Mouse (Mus musculus): ENCODE results near the gene Esr1. TPM values are rescaled to one million over a fixed set of nuclear protein-coding genes. Genes with fewer than 3 reads are reported as not detected.

Esr1 gene
- polyA plus RNA-seq (2015; fragmentation: Nextera tagmentation; extraction: Ambion mirVana): 0.24 and 0.26 TPM in 2 replicates

- no peaks in the 10 kb centered on the region for H3K36me3 ChIP-seq (ENCODE audit: insufficient read depth, low read length)
- WGBS: 28% methylated on average over 13 of the region's 13 CpGs
- H3K9me3 ChIP-seq (ENCODE audit: low read length): no peaks in the 10 kb centered on the region
- no peak for ATAC-seq
- TF ChIP-seq CTCF (IDR thresholded peaks at IDR 0.05) (peak; percentile 26; the same call in 1 of the 2 replicates), EP300 (IDR thresholded peaks at IDR 0.05) (no peak)
- no peak within 1 kb of the TSS for H3K27ac ChIP-seq (ENCODE audit: low read length)
- H3K27me3 ChIP-seq (replicated peaks; ENCODE audit: insufficient read depth, low read length): no peaks in the 10 kb centered on the region
- peak within 1 kb of the TSS; percentile 49 for H3K4me2 ChIP-seq (replicated peaks; ENCODE audit: low read depth, low read length)
- peak within 1 kb of the TSS; percentile 18 for H3K4me3 ChIP-seq (ENCODE audit: low read depth, low read length)
- DNase-seq (ENCODE audit: low spot score): peak; percentile 21
- no peak within 1 kb of the TSS for H3K9ac ChIP-seq (replicated peaks; ENCODE audit: low read depth)
- H3K4me1 ChIP-seq (ENCODE audit: insufficient read depth, low read depth, low read length): no peaks in the 10 kb centered on the region
These were observed at the start of gene Esr1 for GRCm38 (mm10) chr10:4611386-4612155. TSS of gene Esr1 (plus strand) at chr10:4611593.

GRCm38 (mm10) chr10:4565148-4565547 lies 46.2 kb upstream of the Esr1 start:
- no peaks in the 10 kb centered on the region for H3K36me3 ChIP-seq (ENCODE audit: insufficient read depth, low read length)
- no peak overlapping the region for H3K9ac ChIP-seq (replicated peaks; ENCODE audit: low read depth)
- WGBS: 86% methylated on average over 1 of the region's 1 CpGs
- ATAC-seq (no peak), DNase-seq (ENCODE audit: low spot score) (no peak)
- H3K4me1 ChIP-seq (ENCODE audit: insufficient read depth, low read depth, low read length): no peaks in the 10 kb centered on the region
- H3K9me3 ChIP-seq (ENCODE audit: low read length): no peaks in the 10 kb centered on the region
- no peak overlapping the region for H3K4me2 ChIP-seq (replicated peaks; ENCODE audit: low read depth, low read length)
- H3K27ac ChIP-seq (ENCODE audit: low read length): no peak overlapping the region
- no peak overlapping the region for H3K4me3 ChIP-seq (ENCODE audit: low read depth, low read length)
- TF ChIP-seq EP300 (IDR thresholded peaks at IDR 0.05) (no peak), CTCF (IDR thresholded peaks at IDR 0.05) (no peak)
- H3K27me3 ChIP-seq (replicated peaks; ENCODE audit: insufficient read depth, low read length): no peaks in the 10 kb centered on the region

GRCm38 (mm10) chr10:4570778-4571177 lies 40.6 kb upstream of the Esr1 start:
- ATAC-seq: no peak
- no peak overlapping the region for H3K4me2 ChIP-seq (replicated peaks; ENCODE audit: low read depth, low read length)
- H3K9ac ChIP-seq (replicated peaks; ENCODE audit: low read depth): no peak overlapping the region
- TF ChIP-seq CTCF (IDR thresholded peaks at IDR 0.05) (no peak), EP300 (IDR thresholded peaks at IDR 0.05) (no peak)
- H3K4me3 ChIP-seq (ENCODE audit: low read depth, low read length): no peak overlapping the region
- no peaks in the 10 kb centered on the region for H3K4me1 ChIP-seq (ENCODE audit: insufficient read depth, low read depth, low read length)
- WGBS: 91% methylated on average over 4 of the region's 4 CpGs
- H3K27me3 ChIP-seq (replicated peaks; ENCODE audit: insufficient read depth, low read length): no peaks in the 10 kb centered on the region
- H3K36me3 ChIP-seq (ENCODE audit: insufficient read depth, low read length): no peaks in the 10 kb centered on the region
- no peaks in the 10 kb centered on the region for H3K9me3 ChIP-seq (ENCODE audit: low read length)
- DNase-seq (ENCODE audit: low spot score): no peak
- no peak overlapping the region for H3K27ac ChIP-seq (ENCODE audit: low read length)

GRCm38 (mm10) chr10:4571304-4571703 lies 40.1 kb upstream of the Esr1 start:
- H3K4me2 ChIP-seq (replicated peaks; ENCODE audit: low read depth, low read length): no peak overlapping the region
- 76% methylated on average over 4 of the region's 4 CpGs for WGBS
- no peak for DNase-seq (ENCODE audit: low spot score)
- H3K36me3 ChIP-seq (ENCODE audit: insufficient read depth, low read length): no peaks in the 10 kb centered on the region
- H3K4me3 ChIP-seq (ENCODE audit: low read depth, low read length): no peak overlapping the region
- H3K9ac ChIP-seq (replicated peaks; ENCODE audit: low read depth): no peak overlapping the region
- no peak for ATAC-seq
- no peak overlapping the region for H3K27ac ChIP-seq (ENCODE audit: low read length)
- H3K9me3 ChIP-seq (ENCODE audit: low read length): no peaks in the 10 kb centered on the region
- no peaks in the 10 kb centered on the region for H3K27me3 ChIP-seq (replicated peaks; ENCODE audit: insufficient read depth, low read length)
- H3K4me1 ChIP-seq (ENCODE audit: insufficient read depth, low read depth, low read length): no peaks in the 10 kb centered on the region
- TF ChIP-seq CTCF (IDR thresholded peaks at IDR 0.05): no peak
- TF ChIP-seq EP300 (IDR thresholded peaks at IDR 0.05): no peak

GRCm38 (mm10) chr10:4581905-4582304 lies 29.5 kb upstream of the Esr1 start:
- Histone ChIP-seq H3K36me3 (ENCODE audit: insufficient read depth, low read length) (no peaks in the 10 kb centered on the region), H3K4me3 (ENCODE audit: low read depth, low read length) (no peak overlapping the region), H3K27me3 (replicated peaks; ENCODE audit: insufficient read depth, low read length) (no peaks in the 10 kb centered on the region), H3K27ac (ENCODE audit: low read length) (no peak overlapping the region), H3K9ac (replicated peaks; ENCODE audit: low read depth) (no peak overlapping the region), H3K4me1 (ENCODE audit: insufficient read depth, low read depth, low read length) (no peaks in the 10 kb centered on the region), H3K4me2 (replicated peaks; ENCODE audit: low read depth, low read length) (no peak overlapping the region), H3K9me3 (ENCODE audit: low read length) (no peaks in the 10 kb centered on the region)
- ATAC-seq: no peak
- DNase-seq (ENCODE audit: low spot score): no peak
- no peak for TF ChIP-seq EP300 (IDR thresholded peaks at IDR 0.05)
- TF ChIP-seq CTCF (IDR thresholded peaks at IDR 0.05): no peak
- WGBS: 86% methylated on average over 5 of the region's 5 CpGs

GRCm38 (mm10) chr10:4586691-4587090 lies 24.7 kb upstream of the Esr1 start:
- Histone ChIP-seq H3K36me3 (ENCODE audit: insufficient read depth, low read length) (no peaks in the 10 kb centered on the region), H3K4me1 (ENCODE audit: insufficient read depth, low read depth, low read length) (no peaks in the 10 kb centered on the region), H3K4me3 (ENCODE audit: low read depth, low read length) (no peak overlapping the region), H3K27ac (ENCODE audit: low read length) (no peak overlapping the region), H3K27me3 (replicated peaks; ENCODE audit: insufficient read depth, low read length) (no peaks in the 10 kb centered on the region), H3K9me3 (ENCODE audit: low read length) (no peaks in the 10 kb centered on the region), H3K4me2 (replicated peaks; ENCODE audit: low read depth, low read length) (no peak overlapping the region), H3K9ac (replicated peaks; ENCODE audit: low read depth) (no peak overlapping the region)
- ATAC-seq: no peak
- no peak for DNase-seq (ENCODE audit: low spot score)
- WGBS: 78% methylated on average over 6 of the region's 6 CpGs
- TF ChIP-seq EP300 (IDR thresholded peaks at IDR 0.05): no peak

Measured in lung, postnatal 0 days (tissue).